Mouse (Mus musculus): ENCODE results near the gene Smarcc1. TPM values are rescaled to one million over a fixed set of nuclear protein-coding genes. Genes with fewer than 3 reads are reported as not detected.
"Not testable (repeated sequence)": the region's sequence is repeated elsewhere in the genome, so short reads cannot be mapped to it uniquely, and the experiment has no call there.

Smarcc1 gene
- polyA plus RNA-seq, 1 experiment: 43.8 TPM

GRCm38 (mm10) chr9:110142097-110142496 is 24.6 kb downstream of the Smarcc1 start:
- no peaks in the 10 kb centered on the region for H3K4me1 ChIP-seq (replicated peaks; ENCODE audit: control insufficient read depth, insufficient read depth, low read length)
- TF ChIP-seq POLR2A (IDR thresholded peaks at IDR 0.05; ENCODE audit: control insufficient read depth, extremely low read depth, insufficient read depth, low read length, poor library complexity) (no peak), CTCF (IDR thresholded peaks at IDR 0.05; ENCODE audit: borderline replicate concordance, control insufficient read depth, extremely low read depth, insufficient read depth, low read length, poor library complexity) (no peak)

DNA sequence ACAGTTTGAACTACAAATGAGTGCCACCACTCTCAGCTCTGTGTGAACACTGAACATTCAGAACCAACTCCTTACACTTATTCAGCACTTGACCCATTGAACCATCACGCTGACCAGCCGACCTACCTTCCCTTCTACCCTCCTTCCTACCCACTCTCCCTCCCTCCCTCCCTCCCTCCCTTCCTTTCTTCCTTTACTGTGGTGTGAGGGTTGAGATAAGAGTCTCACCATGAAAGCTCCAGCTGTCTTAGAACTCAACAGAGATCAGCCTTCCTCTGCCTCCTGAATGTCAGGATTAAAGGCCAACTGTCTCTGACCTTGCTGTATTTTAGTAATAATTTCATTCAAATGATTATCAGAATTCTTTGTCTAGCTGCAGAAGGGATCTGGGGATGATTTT is 31.1 kb downstream of the Smarcc1 start:
- DNase-seq: no peak
- no peaks in the 10 kb centered on the region for H3K27me3 ChIP-seq (ENCODE audit: control insufficient read depth, insufficient read depth, low read length)
- no peak for TF ChIP-seq CTCF (IDR thresholded peaks at IDR 0.05; ENCODE audit: borderline replicate concordance, control insufficient read depth, extremely low read depth, insufficient read depth, low read length, poor library complexity)
- TF ChIP-seq POLR2A (IDR thresholded peaks at IDR 0.05; ENCODE audit: control insufficient read depth, extremely low read depth, insufficient read depth, low read length, poor library complexity): no peak
- 20% methylated on average over 2 of the region's 2 CpGs for WGBS
- peaks cover 40% of the 10 kb centered on the region for H3K36me3 ChIP-seq (ENCODE audit: control insufficient read depth, insufficient read depth, low read length)
- no peak overlapping the region for H3K4me3 ChIP-seq (ENCODE audit: control insufficient read depth, insufficient read depth, low read length)
- no peak overlapping the region for H3K27ac ChIP-seq (ENCODE audit: control insufficient read depth, insufficient read depth, low read length)
- no peaks in the 10 kb centered on the region for H3K4me1 ChIP-seq (replicated peaks; ENCODE audit: control insufficient read depth, insufficient read depth, low read length)

More at GRCm38 (mm10) chr9:110142097-110142496, 24.6 kb downstream of the Smarcc1 start:
- H3K36me3 ChIP-seq (ENCODE audit: control insufficient read depth, insufficient read depth, low read length): peaks cover 22% of the 10 kb centered on the region
- H3K27me3 ChIP-seq (ENCODE audit: control insufficient read depth, insufficient read depth, low read length): no peaks in the 10 kb centered on the region
- no peak overlapping the region for H3K4me3 ChIP-seq (ENCODE audit: control insufficient read depth, insufficient read depth, low read length)
- 100% methylated on average over 1 of the region's 1 CpGs for WGBS
- no peak overlapping the region for H3K27ac ChIP-seq (ENCODE audit: control insufficient read depth, insufficient read depth, low read length)
- DNase-seq: no peak

DNA sequence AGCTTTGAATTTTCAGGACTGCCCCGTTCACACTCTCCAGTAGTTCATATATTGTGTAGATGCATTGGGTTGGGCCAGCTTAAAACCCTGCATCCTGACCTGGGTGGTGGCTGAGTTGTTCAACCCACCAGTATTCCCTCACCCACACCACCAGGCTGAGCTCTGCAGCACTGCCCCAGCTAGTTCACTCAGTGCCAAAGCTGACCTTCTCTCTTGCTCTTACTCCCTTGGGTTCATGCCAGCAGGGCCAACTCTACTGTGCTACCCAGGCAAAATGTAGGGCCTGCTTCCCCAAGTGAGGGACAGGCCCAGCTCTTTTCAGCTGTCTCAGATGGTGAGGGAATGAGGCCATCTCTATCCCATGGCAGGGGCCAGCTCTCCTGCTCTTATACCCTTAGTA is 41.5 kb downstream of the Smarcc1 start:
- Histone ChIP-seq H3K27me3 (ENCODE audit: control insufficient read depth, insufficient read depth, low read length) (no peaks in the 10 kb centered on the region), H3K4me1 (replicated peaks; ENCODE audit: control insufficient read depth, insufficient read depth, low read length) (no peaks in the 10 kb centered on the region; the same call in 1 of the 2 replicates), H3K27ac (ENCODE audit: control insufficient read depth, insufficient read depth, low read length) (no peak overlapping the region), H3K36me3 (ENCODE audit: control insufficient read depth, insufficient read depth, low read length) (peaks cover 54% of the 10 kb centered on the region), H3K4me3 (ENCODE audit: control insufficient read depth, insufficient read depth, low read length) (no peak overlapping the region)
- 97% methylated on average over 1 of the region's 1 CpGs for WGBS
- TF ChIP-seq POLR2A (IDR thresholded peaks at IDR 0.05; ENCODE audit: control insufficient read depth, extremely low read depth, insufficient read depth, low read length, poor library complexity) (no peak), CTCF (IDR thresholded peaks at IDR 0.05; ENCODE audit: borderline replicate concordance, control insufficient read depth, extremely low read depth, insufficient read depth, low read length, poor library complexity) (no peak)
- DNase-seq: no peak

DNA sequence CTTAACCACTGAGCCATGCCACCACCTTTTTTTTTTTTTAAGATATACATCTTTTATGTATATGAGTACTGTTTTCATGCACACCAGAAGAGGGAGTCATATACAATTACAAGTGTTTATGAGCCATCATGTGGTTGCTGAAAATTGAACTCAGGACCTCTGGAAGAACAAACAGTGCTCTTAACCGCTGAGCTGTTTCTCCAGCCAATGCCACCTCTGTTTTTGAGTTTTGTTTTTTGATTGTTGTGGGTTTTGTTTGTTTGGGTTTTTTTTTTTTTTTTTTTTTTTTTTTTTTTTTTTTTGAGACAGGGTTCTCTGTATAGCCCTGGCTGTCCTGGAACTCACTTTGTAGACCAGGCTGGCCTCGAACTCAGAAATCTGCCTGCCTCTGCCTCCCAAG is 43.0 kb downstream of the Smarcc1 start:
- H3K4me3 ChIP-seq (ENCODE audit: control insufficient read depth, insufficient read depth, low read length); DNase-seq; H3K27ac ChIP-seq (ENCODE audit: control insufficient read depth, insufficient read depth, low read length); H3K4me1 ChIP-seq (replicated peaks; ENCODE audit: control insufficient read depth, insufficient read depth, low read length); H3K27me3 ChIP-seq (ENCODE audit: control insufficient read depth, insufficient read depth, low read length): not testable (repeated sequence)
- H3K36me3 ChIP-seq (ENCODE audit: control insufficient read depth, insufficient read depth, low read length): peaks cover 54% of the 10 kb centered on the region
- 96% methylated on average over 2 of the region's 2 CpGs for WGBS

DNA sequence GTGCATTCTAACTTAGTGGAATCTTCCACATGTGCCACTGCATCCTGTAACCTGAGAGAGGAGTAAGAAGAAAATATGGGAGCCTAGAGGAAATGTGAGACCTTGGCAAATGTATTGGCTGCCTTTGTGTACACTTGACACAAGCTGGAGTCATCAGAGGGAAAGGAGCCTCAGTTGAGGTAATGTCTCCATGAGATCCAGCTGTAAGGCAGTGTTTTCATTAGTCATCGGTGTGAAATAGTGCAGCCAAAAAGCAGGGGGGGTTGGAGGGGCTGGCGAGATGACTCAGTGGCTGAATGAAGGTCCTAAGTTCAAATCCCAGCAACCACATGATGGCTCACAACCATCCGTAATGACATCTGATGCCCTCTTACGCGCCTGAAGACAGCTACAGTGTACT is 44.9 kb downstream of the Smarcc1 start:
- H3K27me3 ChIP-seq (ENCODE audit: control insufficient read depth, insufficient read depth, low read length): no peaks in the 10 kb centered on the region
- no peak overlapping the region for H3K4me3 ChIP-seq (ENCODE audit: control insufficient read depth, insufficient read depth, low read length)
- no peak overlapping the region for H3K27ac ChIP-seq (ENCODE audit: control insufficient read depth, insufficient read depth, low read length)
- WGBS: 91% methylated on average over 5 of the region's 5 CpGs
- TF ChIP-seq POLR2A (IDR thresholded peaks at IDR 0.05; ENCODE audit: control insufficient read depth, extremely low read depth, insufficient read depth, low read length, poor library complexity) (no peak), CTCF (IDR thresholded peaks at IDR 0.05; ENCODE audit: borderline replicate concordance, control insufficient read depth, extremely low read depth, insufficient read depth, low read length, poor library complexity) (no peak)
- no peak for DNase-seq
- no peaks in the 10 kb centered on the region; the same call in 1 of the 2 replicates for H3K4me1 ChIP-seq (replicated peaks; ENCODE audit: control insufficient read depth, insufficient read depth, low read length)
- H3K36me3 ChIP-seq (ENCODE audit: control insufficient read depth, insufficient read depth, low read length): peaks cover 48% of the 10 kb centered on the region

GRCm38 (mm10) chr9:110163071-110163470 is 45.6 kb downstream of the Smarcc1 start:
- no peak overlapping the region for H3K4me3 ChIP-seq (ENCODE audit: control insufficient read depth, insufficient read depth, low read length)
- H3K27me3 ChIP-seq (ENCODE audit: control insufficient read depth, insufficient read depth, low read length): no peaks in the 10 kb centered on the region
- DNase-seq: no peak
- peaks cover 48% of the 10 kb centered on the region for H3K36me3 ChIP-seq (ENCODE audit: control insufficient read depth, insufficient read depth, low read length)
- H3K27ac ChIP-seq (ENCODE audit: control insufficient read depth, insufficient read depth, low read length): no peak overlapping the region
- no peaks in the 10 kb centered on the region; the same call in 1 of the 2 replicates for H3K4me1 ChIP-seq (replicated peaks; ENCODE audit: control insufficient read depth, insufficient read depth, low read length)
- TF ChIP-seq CTCF (IDR thresholded peaks at IDR 0.05; ENCODE audit: borderline replicate concordance, control insufficient read depth, extremely low read depth, insufficient read depth, low read length, poor library complexity) (no peak), POLR2A (IDR thresholded peaks at IDR 0.05; ENCODE audit: control insufficient read depth, extremely low read depth, insufficient read depth, low read length, poor library complexity) (no peak)
- 100% methylated on average over 2 of the region's 2 CpGs for WGBS

- Histone ChIP-seq H3K4me1 (replicated peaks; ENCODE audit: control insufficient read depth, insufficient read depth, low read length) (no peaks in the 10 kb centered on the region), H3K4me3 (ENCODE audit: control insufficient read depth, insufficient read depth, low read length) (no peak overlapping the region), H3K36me3 (ENCODE audit: control insufficient read depth, insufficient read depth, low read length) (peaks cover 65% of the 10 kb centered on the region), H3K27ac (ENCODE audit: control insufficient read depth, insufficient read depth, low read length) (no peak overlapping the region), H3K27me3 (ENCODE audit: control insufficient read depth, insufficient read depth, low read length) (no peaks in the 10 kb centered on the region)
- WGBS: 89% methylated on average over 5 of the region's 5 CpGs
- no peak for DNase-seq
- TF ChIP-seq CTCF (IDR thresholded peaks at IDR 0.05; ENCODE audit: borderline replicate concordance, control insufficient read depth, extremely low read depth, insufficient read depth, low read length, poor library complexity): no peak
- TF ChIP-seq POLR2A (IDR thresholded peaks at IDR 0.05; ENCODE audit: control insufficient read depth, extremely low read depth, insufficient read depth, low read length, poor library complexity): no peak
Observed at GRCm38 (mm10) chr9:110170858-110171257, 53.4 kb downstream of the Smarcc1 start.

All from thymus, adult 2 months (tissue).